Mouse (Mus musculus) embryonic facial prominence, embryonic 15.5 days (tissue): ENCODE measurements at regions not wholly inside any gene's neighbourhood (a gene's known extent, or its start where the extent isn't known, plus 50 kb on each side); places are given as distances from the start of the nearest gene placed in this dataset.

Source experiments
- ATAC-seq: fragments of 200-750 bp; cut with Nextera tagmentation; 2 replicates; pipeline ENCODE4 v1.8.0; 2017; ENCODE audit warnings: low read depth, moderate TSS enrichment; ENCODE audit not compliant: insufficient number of reproducible peaks, low FRiP score, low TSS enrichment
- H3K27ac ChIP-seq: fragments of 300-500 bp; sonication (generic); replicated peaks from 2 replicates; pipeline ENCODE4 v1.5.1; 2015; ENCODE audit warnings: mild to moderate bottlenecking, inconsistent platforms
- H3K27me3 ChIP-seq: fragments of 300-500 bp; sonication (generic); 2 replicates; pipeline ENCODE4 v1.6.1; 2015; ENCODE audit warnings: inconsistent platforms
- H3K36me3 ChIP-seq: fragments of 300-500 bp; sonication (generic); 2 replicates; pipeline ENCODE4 v1.6.1; 2015; ENCODE audit warnings: mild to moderate bottlenecking, inconsistent platforms
- H3K4me1 ChIP-seq: fragments of 300-500 bp; sonication (generic); 2 replicates; pipeline ENCODE4 v1.6.1; 2015; ENCODE audit warnings: inconsistent platforms
- H3K4me2 ChIP-seq: fragments of 300-500 bp; sonication (generic); replicated peaks from 2 replicates; pipeline ENCODE4 v1.6.1; 2015; ENCODE audit warnings: mild to moderate bottlenecking, inconsistent platforms
- H3K4me3 ChIP-seq: fragments of 300-500 bp; sonication (generic); replicated peaks from 2 replicates; pipeline ENCODE4 v1.5.1; 2015; ENCODE audit warnings: mild to moderate bottlenecking, inconsistent platforms
- H3K9ac ChIP-seq: fragments of 300-500 bp; sonication (generic); 2 replicates; pipeline ENCODE4 v1.6.1; 2015; ENCODE audit warnings: inconsistent platforms
- H3K9me3 ChIP-seq: fragments of 300-500 bp; sonication (generic); replicated peaks from 2 replicates; pipeline ENCODE4 v1.6.1; 2016; ENCODE audit warnings: inconsistent platforms
- WGBS: fragments of 180-500 bp; shearing (Covaris S2); methylation state at CpG from one replicate; pipeline ENCODE4 v1.1.7; 2015; 5-methylcytosine and 5-hydroxymethylcytosine counted together

- Histone ChIP-seq H3K27me3 (no peaks in the 10 kb centered on the region), H3K27ac (peak overlapping the region; percentile 77), H3K36me3 (no peaks in the 10 kb centered on the region), H3K9me3 (no peaks in the 10 kb centered on the region), H3K9ac (no peak overlapping the region), H3K4me3 (peak overlapping the region; percentile 34), H3K4me2 (peak overlapping the region; percentile 44), H3K4me1 (no peaks in the 10 kb centered on the region)
- ATAC-seq = peak; percentile 67
- WGBS = 32% methylated on average over 17 of the region's 17 CpGs
Observed at GRCm38 (mm10) chrX:12857881-12858755, 96.2 kb upstream of the Med14 start.

GRCm38 (mm10) chrX:12855425-12855824 is 93.6 kb upstream of the Med14 start:
- H3K9ac ChIP-seq = no peak overlapping the region
- no peak for ATAC-seq
- no peak overlapping the region for H3K4me2 ChIP-seq
- H3K36me3 ChIP-seq = no peaks in the 10 kb centered on the region
- no peaks in the 10 kb centered on the region for H3K27me3 ChIP-seq
- 48% methylated on average over 4 of the region's 4 CpGs for WGBS
- H3K4me3 ChIP-seq = no peak overlapping the region
- no peak overlapping the region for H3K27ac ChIP-seq
- H3K9me3 ChIP-seq = no peaks in the 10 kb centered on the region
- no peaks in the 10 kb centered on the region for H3K4me1 ChIP-seq

GRCm38 (mm10) chrX:12851684-12852083 is 89.8 kb upstream of the Med14 start:
- H3K9me3 ChIP-seq = no peaks in the 10 kb centered on the region
- no peak overlapping the region for H3K9ac ChIP-seq
- WGBS = 74% methylated on average over 4 of the region's 4 CpGs
- no peaks in the 10 kb centered on the region for H3K36me3 ChIP-seq
- H3K27me3 ChIP-seq = no peaks in the 10 kb centered on the region
- H3K4me2 ChIP-seq = no peak overlapping the region
- no peak overlapping the region for H3K27ac ChIP-seq
- H3K4me1 ChIP-seq = no peaks in the 10 kb centered on the region
- no peak overlapping the region for H3K4me3 ChIP-seq
- ATAC-seq = no peak

- Histone ChIP-seq H3K4me2 (no peak overlapping the region), H3K27ac (no peak overlapping the region), H3K9me3 (no peaks in the 10 kb centered on the region), H3K4me3 (no peak overlapping the region), H3K9ac (no peak overlapping the region), H3K27me3 (no peaks in the 10 kb centered on the region), H3K4me1 (no peaks in the 10 kb centered on the region), H3K36me3 (no peaks in the 10 kb centered on the region)
- no peak for ATAC-seq
- whole genome bisulfite sequencing = 56% methylated on average over 1 of the region's 1 CpGs
Observed at GRCm38 (mm10) chrX:12844431-12844830, 82.6 kb upstream of the Med14 start.

GRCm38 (mm10) chrX:12841021-12841325 is 79.1 kb upstream of the Med14 start:
- 0 out of 2 replicates have a peak overlapping the region, but pooled peaks have one; percentile 87 for H3K27ac ChIP-seq
- no peaks in the 10 kb centered on the region for H3K9me3 ChIP-seq
- no peaks in the 10 kb centered on the region for H3K4me1 ChIP-seq
- H3K36me3 ChIP-seq = no peaks in the 10 kb centered on the region
- no peak overlapping the region for H3K9ac ChIP-seq
- H3K4me2 ChIP-seq = no peak overlapping the region
- no peak for ATAC-seq
- WGBS = 71% methylated on average over 3 of the region's 3 CpGs
- H3K27me3 ChIP-seq = no peaks in the 10 kb centered on the region
- H3K4me3 ChIP-seq = no peak overlapping the region

- Histone ChIP-seq H3K9ac (no peak overlapping the region), H3K4me1 (no peaks in the 10 kb centered on the region), H3K4me3 (peak overlapping the region; percentile 37), H3K4me2 (peak overlapping the region; percentile 47), H3K36me3 (no peaks in the 10 kb centered on the region), H3K27ac (peak overlapping the region; percentile 87), H3K27me3 (no peaks in the 10 kb centered on the region), H3K9me3 (no peaks in the 10 kb centered on the region)
- 23% methylated on average over 25 of the region's 25 CpGs for WGBS
- peak; percentile 80 for ATAC-seq
Observed at GRCm38 (mm10) chrX:12840160-12841020, 78.5 kb upstream of the Med14 start.

- no peak for ATAC-seq
- Histone ChIP-seq H3K4me3 (peak overlapping the region; percentile 37), H3K27ac (peak overlapping the region; percentile 87), H3K27me3 (no peaks in the 10 kb centered on the region), H3K9me3 (no peaks in the 10 kb centered on the region), H3K36me3 (no peaks in the 10 kb centered on the region), H3K4me2 (peak overlapping the region; percentile 47), H3K4me1 (no peaks in the 10 kb centered on the region), H3K9ac (no peak overlapping the region)
- WGBS = 17% methylated on average over 11 of the region's 11 CpGs
Observed at GRCm38 (mm10) chrX:12839406-12840159, 77.7 kb upstream of the Med14 start.

GRCm38 (mm10) chrX:12837821-12838220 is 75.9 kb upstream of the Med14 start:
- Histone ChIP-seq H3K4me1 (no peaks in the 10 kb centered on the region), H3K27me3 (no peaks in the 10 kb centered on the region), H3K27ac (no peak overlapping the region), H3K36me3 (no peaks in the 10 kb centered on the region), H3K9ac (no peak overlapping the region), H3K4me2 (no peak overlapping the region), H3K4me3 (no peak overlapping the region), H3K9me3 (no peaks in the 10 kb centered on the region)
- ATAC-seq = no peak
- 24% methylated on average over 1 of the region's 1 CpGs for WGBS

GRCm38 (mm10) chrX:12834681-12835080 is 72.8 kb upstream of the Med14 start:
- Histone ChIP-seq H3K9ac (no peak overlapping the region), H3K4me2 (no peak overlapping the region), H3K27ac (no peak overlapping the region), H3K9me3 (no peaks in the 10 kb centered on the region), H3K4me1 (no peaks in the 10 kb centered on the region), H3K4me3 (no peak overlapping the region), H3K36me3 (no peaks in the 10 kb centered on the region), H3K27me3 (no peaks in the 10 kb centered on the region)
- WGBS = 64% methylated on average over 4 of the region's 4 CpGs
- ATAC-seq = no peak

GRCm38 (mm10) chrX:12832709-12833108 is 70.8 kb upstream of the Med14 start:
- no peaks in the 10 kb centered on the region for H3K36me3 ChIP-seq
- H3K4me1 ChIP-seq = no peaks in the 10 kb centered on the region
- H3K9ac ChIP-seq = no peak overlapping the region
- 85% methylated on average over 2 of the region's 2 CpGs for WGBS
- no peak overlapping the region for H3K27ac ChIP-seq
- no peak overlapping the region for H3K4me3 ChIP-seq
- no peak overlapping the region for H3K4me2 ChIP-seq
- H3K27me3 ChIP-seq = no peaks in the 10 kb centered on the region
- no peaks in the 10 kb centered on the region for H3K9me3 ChIP-seq
- ATAC-seq = no peak

GRCm38 (mm10) chrX:12829165-12829564 is 67.3 kb upstream of the Med14 start:
- Histone ChIP-seq H3K27ac (no peak overlapping the region), H3K4me1 (no peaks in the 10 kb centered on the region), H3K27me3 (no peaks in the 10 kb centered on the region), H3K36me3 (no peaks in the 10 kb centered on the region), H3K4me2 (no peak overlapping the region), H3K9ac (no peak overlapping the region), H3K9me3 (no peaks in the 10 kb centered on the region), H3K4me3 (no peak overlapping the region)
- WGBS = 50% methylated on average over 3 of the region's 3 CpGs
- ATAC-seq = no peak
